Mouse (Mus musculus) gastrocnemius, postnatal 14 days (tissue): ENCODE data around the gene Socs4. TPM values are rescaled to one million over a fixed set of nuclear protein-coding genes. Genes with fewer than 3 reads are reported as not detected.

Source experiments
- DNase-seq: peaks from one replicate; pipeline ENCODE4 v3.0.0; 2021; ENCODE audit warnings: mixed read lengths
- intact Hi-C: fragments of 180-260 bp; cut with DNase I; formaldehyde crosslinking; loops from one replicate; pipeline ENCODE4 v1.15.1; 2025; ENCODE audit warnings: low total_unique reads
- total RNA-seq, 2 experiments: library from RNA; stranded (reverse); gene quantifications; 2 replicates each; pipeline ENCODE4 v1.2.3; 2021

The Socs4 gene
- total RNA-seq, 2 experiments from 2014 or later: 7.3 to 7.4 TPM

DNA sequence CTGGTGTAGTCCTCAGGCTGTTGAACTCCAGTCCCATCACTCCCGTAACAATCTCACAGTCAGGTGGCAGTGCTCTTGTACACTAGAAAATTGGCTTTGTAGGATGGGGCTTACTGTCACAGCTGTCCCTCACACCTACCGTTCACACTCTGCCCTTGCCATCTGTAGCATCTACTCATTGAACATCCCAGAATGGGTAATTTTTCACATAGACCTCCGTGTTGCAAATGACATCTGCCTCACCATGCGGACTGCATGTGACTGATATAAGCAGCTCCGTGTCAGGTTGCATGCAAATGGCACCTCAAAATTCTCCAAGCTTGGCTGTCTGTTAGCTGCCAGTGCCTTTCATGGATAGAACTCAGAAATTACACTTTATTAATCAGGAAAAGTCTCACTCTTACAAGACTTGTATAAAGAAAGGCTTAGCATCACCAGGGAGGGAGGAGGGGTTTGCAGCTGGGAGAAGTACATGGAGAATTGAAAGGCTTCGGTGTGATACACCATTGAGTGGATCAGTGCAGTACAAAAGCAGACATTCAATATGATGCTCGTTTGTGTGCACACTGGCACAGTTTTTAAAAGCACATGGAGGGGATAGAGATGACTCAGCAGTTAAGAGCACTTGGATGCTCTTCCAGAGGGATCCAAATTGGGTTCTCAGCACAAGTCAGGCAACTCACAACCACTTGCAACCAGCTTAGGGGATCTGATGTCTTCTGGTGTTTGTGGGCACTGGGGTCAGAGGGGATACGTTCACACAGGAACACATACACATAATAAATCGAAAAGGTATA, 49.4 kb downstream of the Socs4 start:
- DNase-seq: no peak
- intact Hi-C loops: no loop called here

DNA sequence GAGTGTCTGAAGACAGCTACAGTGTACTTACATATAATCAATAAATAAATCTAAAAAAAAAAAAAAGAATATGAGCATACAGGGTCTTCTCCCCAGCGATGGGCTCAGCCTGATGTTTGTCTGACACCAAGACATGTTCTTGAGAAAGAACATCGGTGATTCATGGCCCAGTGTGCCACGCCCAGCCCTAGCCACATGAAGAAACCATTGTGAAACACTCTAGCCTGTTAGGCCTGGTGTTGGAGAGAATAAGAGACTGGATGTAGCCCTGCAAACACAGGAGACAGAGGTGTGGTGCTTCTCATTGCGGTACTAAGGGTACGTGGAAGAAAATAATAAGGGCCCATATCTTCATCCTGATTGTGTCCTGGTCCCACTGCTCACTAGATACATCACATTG, 50.6 kb downstream of the Socs4 start:
- DNase-seq: no peak
- intact Hi-C loops: no loop called here

DNA sequence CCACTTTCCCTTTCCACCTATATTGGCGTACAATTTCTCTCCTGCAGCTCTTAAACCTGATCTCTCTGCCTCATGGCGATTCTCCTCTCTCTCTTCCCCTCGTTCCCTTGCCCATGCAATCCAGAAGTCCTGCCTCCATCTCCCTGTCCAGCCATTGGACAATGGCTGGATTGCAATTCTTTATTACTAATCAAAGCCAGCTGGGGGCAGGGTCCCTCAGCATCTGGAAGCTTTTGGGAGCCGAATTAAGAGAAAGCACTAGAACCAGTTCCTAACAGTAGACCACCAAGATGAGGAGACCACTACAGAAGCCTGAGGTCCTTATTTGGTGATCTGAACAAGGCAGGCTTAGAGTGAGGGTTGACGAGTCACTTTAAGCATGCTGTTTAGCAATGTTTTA, 55.2 kb downstream of the Socs4 start:
- intact Hi-C loops: no loop called here
- no peak for DNase-seq

DNA sequence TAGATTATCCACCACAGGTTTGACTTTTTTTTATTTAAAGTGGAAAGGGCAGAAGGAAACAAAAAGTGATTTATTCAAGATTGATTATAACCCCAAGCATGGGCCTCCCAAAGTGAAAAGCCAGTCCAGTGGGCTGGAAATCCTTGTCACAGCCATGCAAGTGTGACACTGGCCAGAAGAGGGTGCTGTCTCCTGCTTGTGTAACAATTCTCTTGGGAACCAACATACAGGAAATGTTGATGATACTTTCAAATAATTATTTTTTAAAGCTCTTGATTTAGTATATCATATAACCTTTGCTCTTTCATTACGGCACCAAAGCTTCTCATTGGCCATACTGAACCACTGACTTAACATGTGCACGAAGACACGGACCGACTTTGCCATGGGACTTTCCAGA, 58.1 kb downstream of the Socs4 start:
- intact Hi-C loops: no loop called here
- DNase-seq: peak; percentile 55

DNA sequence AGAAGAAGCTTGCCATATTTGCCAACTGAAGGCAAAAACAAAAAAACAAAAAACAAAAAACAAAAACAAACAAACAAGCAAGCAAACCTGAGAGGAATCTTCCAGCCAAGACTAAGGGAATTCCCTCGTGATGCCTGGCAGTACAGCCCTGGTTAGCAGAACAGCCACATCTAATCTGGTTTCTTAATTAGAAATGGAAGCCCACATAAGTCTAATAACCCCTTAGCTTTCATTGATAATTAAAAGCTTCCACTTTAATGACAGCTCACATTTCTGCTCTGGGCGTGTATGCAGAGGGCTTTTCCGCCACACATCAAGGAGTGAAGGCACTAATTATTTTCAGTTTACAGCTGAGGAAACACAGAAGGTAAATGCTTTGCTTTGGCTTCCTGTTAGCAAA, 58.6 kb downstream of the Socs4 start:
- no peak for DNase-seq
- intact Hi-C loops: no loop called here

DNA sequence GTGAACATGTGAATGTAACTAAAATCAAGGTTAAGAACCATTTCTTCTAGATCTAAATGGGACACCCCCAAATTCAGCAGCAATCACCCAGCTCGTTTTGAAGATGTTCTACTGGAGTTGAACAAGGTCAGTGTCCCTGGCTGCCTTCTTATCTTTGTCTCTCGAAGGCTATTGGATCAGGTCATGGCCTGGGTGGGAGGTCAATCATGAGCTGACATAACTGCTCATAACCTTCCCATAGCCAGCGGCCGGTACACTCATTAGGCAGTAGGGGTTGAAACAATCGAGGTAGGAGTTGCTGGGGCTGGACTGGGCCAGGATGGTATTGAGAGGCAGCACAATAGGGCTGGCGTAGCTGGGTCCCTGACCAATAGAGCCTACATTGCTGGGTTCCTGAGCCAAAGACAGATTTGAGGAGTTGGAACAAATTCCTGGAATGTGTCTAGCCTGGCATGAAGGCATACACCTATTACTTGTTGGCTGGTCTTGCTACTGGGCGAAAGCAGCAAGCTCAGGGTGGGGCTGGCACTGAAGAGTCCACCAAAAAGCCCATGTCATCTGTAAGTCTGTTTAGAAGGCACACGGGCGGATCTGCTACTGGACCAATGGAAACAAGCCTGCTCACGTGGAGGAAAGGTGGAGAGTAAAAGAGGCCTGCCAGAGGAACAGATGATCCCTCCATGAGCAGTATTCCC, 63.6 kb downstream of the Socs4 start:
- DNase-seq: no peak
- intact Hi-C loops: no loop called here

DNA sequence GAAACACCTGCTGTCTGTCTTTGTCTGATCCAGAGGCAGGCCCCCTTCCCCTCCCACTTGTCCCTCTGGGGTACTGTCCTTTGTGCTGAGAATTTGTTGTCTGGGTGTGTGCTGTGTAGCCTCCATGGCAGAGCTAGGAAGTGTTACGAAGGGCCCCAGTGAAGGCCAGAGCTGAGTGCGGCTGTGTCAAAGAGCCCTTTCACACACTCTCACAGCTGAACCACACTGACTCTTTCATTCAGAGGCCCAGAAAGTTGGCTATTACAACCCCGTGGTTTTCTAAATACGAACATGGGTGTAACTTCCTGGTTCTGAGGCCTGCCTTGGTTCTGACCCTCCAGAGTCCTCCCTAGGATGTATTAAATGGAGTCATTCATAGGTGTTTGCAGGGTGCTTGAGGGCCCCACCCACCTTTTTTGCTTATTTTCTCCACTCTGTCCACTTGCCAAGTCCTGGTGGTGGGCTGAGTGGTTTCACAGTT, 65.1 kb downstream of the Socs4 start:
- intact Hi-C loops: no loop called here
- no peak for DNase-seq

Other genes starting within 250 kb of the Socs4 start
- gene Gch1, start 87.5 kb upstream of the Socs4 start, total RNA-seq: 1 to 10 TPM; 1.7 to 1.8 TPM
- gene Wdhd1, start 74 bp upstream of the Socs4 start, total RNA-seq: 1 to 10 TPM; 1.1 to 1.3 TPM
- gene Mapk1ip1l, start 21.3 kb downstream of the Socs4 start, total RNA-seq: 10 to 100 TPM; 28.6 to 31.9 TPM
- gene Lgals3, start 90.8 kb downstream of the Socs4 start, total RNA-seq: 1 to 10 TPM; 2.9 to 4.3 TPM
- gene Dlgap5, start 141.5 kb downstream of the Socs4 start, total RNA-seq: 1 to 10 TPM; 2.3 to 3.6 TPM
- gene Fbxo34, start 173.5 kb downstream of the Socs4 start, total RNA-seq: 10 to 100 TPM; 10.5 to 11.2 TPM